Mouse (Mus musculus) induced T-regulatory cell, adult 2 months (primary cell): Measurements from ENCODE around the gene Gm11084.
"Not testable (repeated sequence)": the region's sequence is repeated elsewhere in the genome, so short reads cannot be mapped to it uniquely, and the experiment has no call there.

Source experiments
- DNase-seq: peaks from one replicate; pipeline ENCODE4 v3.0.0-alpha.2; 2012; ENCODE audit warnings: low read depth

Gm11084 gene

GRCm38 (mm10) chr2:72986616-72987015, at the start of gene Gm11084:
Gene Gm11084 (minus strand): TSS chr2:72986716.
- no peak for DNase-seq

GRCm38 (mm10) chr2:73031061-73032055, 44.8 kb upstream of the Gm11084 start:
- DNase-seq: no peak

GRCm38 (mm10) chr2:73029846-73030245, 43.3 kb upstream of the Gm11084 start:
- no peak for DNase-seq

GRCm38 (mm10) chr2:73028019-73028418, 41.5 kb upstream of the Gm11084 start:
- DNase-seq: no peak

GRCm38 (mm10) chr2:73027126-73027525, 40.6 kb upstream of the Gm11084 start:
- no peak for DNase-seq

- DNase-seq: peak; percentile 50
Observed at GRCm38 (mm10) chr2:73023803-73024202, 37.3 kb upstream of the Gm11084 start.

- DNase-seq: no peak
Observed at GRCm38 (mm10) chr2:73021046-73021445, 34.5 kb upstream of the Gm11084 start.

- no peak for DNase-seq
Observed at GRCm38 (mm10) chr2:73019371-73020146, 33.0 kb upstream of the Gm11084 start.

- not testable (repeated sequence) for DNase-seq
Observed at GRCm38 (mm10) chr2:73014063-73014462, 27.5 kb upstream of the Gm11084 start.

GRCm38 (mm10) chr2:73012636-73013035, 26.1 kb upstream of the Gm11084 start:
- DNase-seq: peak; percentile 45

- no peak for DNase-seq
Observed at GRCm38 (mm10) chr2:73007472-73007871, 21.0 kb upstream of the Gm11084 start.

GRCm38 (mm10) chr2:73005611-73006515, 19.3 kb upstream of the Gm11084 start:
- no peak for DNase-seq

GRCm38 (mm10) chr2:73003751-73004717, 17.5 kb upstream of the Gm11084 start:
- DNase-seq: peak; percentile 53

GRCm38 (mm10) chr2:73003049-73003448, 16.5 kb upstream of the Gm11084 start:
- peak; percentile 80 for DNase-seq

- peak; percentile 47 for DNase-seq
Observed at GRCm38 (mm10) chr2:73002451-73002850, 15.9 kb upstream of the Gm11084 start.

GRCm38 (mm10) chr2:73001994-73002393, 15.5 kb upstream of the Gm11084 start:
- DNase-seq: no peak

GRCm38 (mm10) chr2:73000194-73000593, 13.7 kb upstream of the Gm11084 start:
- no peak for DNase-seq

- no peak for DNase-seq
Observed at GRCm38 (mm10) chr2:72997586-72997985, 11.1 kb upstream of the Gm11084 start.

- DNase-seq: peak; percentile 90
Observed at GRCm38 (mm10) chr2:72996808-72997378, 10.4 kb upstream of the Gm11084 start.
